Mouse (Mus musculus) forebrain, embryonic 15.5 days (tissue): ENCODE data around the gene Il3. TPM values are rescaled to one million over a fixed set of nuclear protein-coding genes. Genes with fewer than 3 reads are reported as not detected.

Experiments used
- ATAC-seq: fragments of 200-750 bp; cut with Nextera tagmentation; replicated peaks from 2 replicates; pipeline ENCODE4 v1.8.0; 2017; ENCODE audit warnings: mild to moderate bottlenecking, moderate TSS enrichment, moderate library complexity
- H3K27ac ChIP-seq: fragments of 300-500 bp; sonication (generic); replicated peaks from 2 replicates; pipeline ENCODE4 v1.5.1; 2015; ENCODE audit warnings: mild to moderate bottlenecking, inconsistent platforms
- H3K27me3 ChIP-seq: fragments of 300-500 bp; sonication (generic); 2 replicates; pipeline ENCODE4 v1.6.1; 2015; ENCODE audit warnings: inconsistent platforms
- H3K36me3 ChIP-seq: fragments of 300-500 bp; sonication (generic); 2 replicates; pipeline ENCODE4 v1.6.1; 2015; ENCODE audit warnings: mild to moderate bottlenecking, inconsistent platforms
- H3K4me1 ChIP-seq: fragments of 300-500 bp; sonication (generic); 2 replicates; pipeline ENCODE4 v1.6.1; 2015; ENCODE audit warnings: inconsistent platforms
- H3K4me2 ChIP-seq: fragments of 300-500 bp; sonication (generic); replicated peaks from 2 replicates; pipeline ENCODE4 v1.6.1; 2015; ENCODE audit warnings: mild to moderate bottlenecking, inconsistent platforms
- H3K4me3 ChIP-seq: fragments of 300-500 bp; sonication (generic); 2 replicates; pipeline ENCODE4 v1.5.1; 2015; ENCODE audit warnings: mild to moderate bottlenecking, inconsistent platforms
- H3K9ac ChIP-seq: fragments of 300-500 bp; sonication (generic); replicated peaks from 2 replicates; pipeline ENCODE4 v1.6.1; 2015; ENCODE audit warnings: mild to moderate bottlenecking, inconsistent platforms
- H3K9me3 ChIP-seq: fragments of 300-500 bp; sonication (generic); 2 replicates; pipeline ENCODE4 v1.6.1; 2016; ENCODE audit warnings: inconsistent platforms
- WGBS: fragments of 180-500 bp; shearing (Covaris S2); methylation state at CpG from one replicate; pipeline ENCODE4 v1.1.7; 2015; ENCODE audit warnings: mixed read lengths; 5-methylcytosine and 5-hydroxymethylcytosine counted together
- polyA plus RNA-seq: library from polyadenylated mRNA; unstranded; fragments of >200 nt; fragmentation: Nextera tagmentation; extraction: Ambion mirVana; gene quantifications from 2 replicates; pipeline ENCODE4 v1.2.1, GENCODE M21; 2015

The Il3 gene
- polyA plus RNA-seq, 1 experiment from 2014 or later = not detected

- Histone ChIP-seq H3K36me3 (no peaks in the 10 kb centered on the region), H3K9me3 (no peaks in the 10 kb centered on the region; the same call in 1 of the 2 replicates), H3K4me2 (no peak overlapping the region), H3K27ac (no peak overlapping the region), H3K4me3 (no peak overlapping the region), H3K4me1 (no peaks in the 10 kb centered on the region), H3K9ac (no peak overlapping the region), H3K27me3 (no peaks in the 10 kb centered on the region)
- WGBS = 53% methylated on average over 2 of the region's 2 CpGs
- no peak for ATAC-seq
These were observed 2.5 kb downstream of the Il3 start for GRCm38 (mm10) chr11:54264542-54264941.

- Histone ChIP-seq H3K9me3 (no peaks in the 10 kb centered on the region; the same call in 1 of the 2 replicates), H3K4me2 (no peak overlapping the region), H3K4me3 (no peak overlapping the region), H3K36me3 (no peaks in the 10 kb centered on the region), H3K9ac (no peak overlapping the region), H3K27ac (no peak overlapping the region), H3K27me3 (no peaks in the 10 kb centered on the region), H3K4me1 (no peaks in the 10 kb centered on the region)
- no peak for ATAC-seq
- 11% methylated on average over 1 of the region's 1 CpGs for WGBS
These were observed 3.6 kb downstream of the Il3 start for GRCm38 (mm10) chr11:54263405-54264031.

GRCm38 (mm10) chr11:54256624-54257376 lies 10.3 kb downstream of the Il3 start:
- Histone ChIP-seq H3K4me1 (no peaks in the 10 kb centered on the region), H3K27me3 (no peaks in the 10 kb centered on the region), H3K9me3 (no peaks in the 10 kb centered on the region; the same call in 1 of the 2 replicates), H3K36me3 (no peaks in the 10 kb centered on the region), H3K4me2 (no peak overlapping the region), H3K27ac (no peak overlapping the region), H3K4me3 (no peak overlapping the region), H3K9ac (no peak overlapping the region)
- WGBS = 28% methylated on average over 3 of the region's 3 CpGs
- ATAC-seq = no peak

- Histone ChIP-seq H3K36me3 (no peaks in the 10 kb centered on the region), H3K4me2 (no peak overlapping the region), H3K27me3 (no peaks in the 10 kb centered on the region), H3K9ac (no peak overlapping the region), H3K9me3 (no peaks in the 10 kb centered on the region), H3K4me1 (no peaks in the 10 kb centered on the region), H3K4me3 (no peak overlapping the region), H3K27ac (no peak overlapping the region)
- ATAC-seq = no peak
- WGBS = 77% methylated on average over 4 of the region's 4 CpGs
These were observed 13.0 kb downstream of the Il3 start for GRCm38 (mm10) chr11:54254114-54254513.

GRCm38 (mm10) chr11:54250575-54250974 lies 16.5 kb downstream of the Il3 start:
- no peaks in the 10 kb centered on the region for H3K36me3 ChIP-seq
- H3K27ac ChIP-seq = no peak overlapping the region
- no peaks in the 10 kb centered on the region for H3K9me3 ChIP-seq
- H3K4me2 ChIP-seq = no peak overlapping the region
- H3K9ac ChIP-seq = no peak overlapping the region
- WGBS = 89% methylated on average over 11 of the region's 11 CpGs
- no peaks in the 10 kb centered on the region for H3K27me3 ChIP-seq
- ATAC-seq = no peak
- no peaks in the 10 kb centered on the region for H3K4me1 ChIP-seq
- H3K4me3 ChIP-seq = no peak overlapping the region

GRCm38 (mm10) chr11:54249748-54250147 lies 17.3 kb downstream of the Il3 start:
- Histone ChIP-seq H3K27ac (no peak overlapping the region), H3K36me3 (no peaks in the 10 kb centered on the region), H3K9me3 (no peaks in the 10 kb centered on the region), H3K9ac (no peak overlapping the region), H3K4me1 (no peaks in the 10 kb centered on the region), H3K4me3 (no peak overlapping the region), H3K27me3 (no peaks in the 10 kb centered on the region), H3K4me2 (no peak overlapping the region)
- ATAC-seq = no peak
- 81% methylated on average over 3 of the region's 3 CpGs for WGBS

- H3K4me1 ChIP-seq = no peaks in the 10 kb centered on the region
- H3K27me3 ChIP-seq = no peaks in the 10 kb centered on the region
- no peaks in the 10 kb centered on the region for H3K36me3 ChIP-seq
- no peak for ATAC-seq
- no peak within 1 kb of the TSS for H3K4me2 ChIP-seq
- no peak within 1 kb of the TSS for H3K9ac ChIP-seq
- WGBS = 57% methylated on average over 11 of the region's 11 CpGs
- no peak within 1 kb of the TSS for H3K4me3 ChIP-seq
- H3K9me3 ChIP-seq = no peaks in the 10 kb centered on the region
- no peak within 1 kb of the TSS for H3K27ac ChIP-seq
These were observed 17.9 kb downstream of the Il3 start, which contains the start of gene Csf2 for GRCm38 (mm10) chr11:54248940-54249717. Csf2 (minus strand) TSS chr11:54249667.

- H3K9me3 ChIP-seq = no peaks in the 10 kb centered on the region
- WGBS = 80% methylated on average over 10 of the region's 10 CpGs
- no peak for ATAC-seq
These were observed 19.7 kb downstream of the Il3 start for GRCm38 (mm10) chr11:54247251-54247950.

GRCm38 (mm10) chr11:54244465-54244864 lies 22.6 kb downstream of the Il3 start:
- H3K36me3 ChIP-seq = no peaks in the 10 kb centered on the region
- no peaks in the 10 kb centered on the region for H3K4me1 ChIP-seq
- H3K27ac ChIP-seq = no peak overlapping the region
- no peak overlapping the region for H3K4me2 ChIP-seq
- ATAC-seq = no peak
- 74% methylated on average over 6 of the region's 6 CpGs for WGBS
- no peaks in the 10 kb centered on the region for H3K9me3 ChIP-seq
- H3K27me3 ChIP-seq = no peaks in the 10 kb centered on the region
- no peak overlapping the region for H3K4me3 ChIP-seq
- no peak overlapping the region for H3K9ac ChIP-seq

More at GRCm38 (mm10) chr11:54247251-54247950, 19.7 kb downstream of the Il3 start:
- H3K27ac ChIP-seq = no peak overlapping the region
- H3K36me3 ChIP-seq = no peaks in the 10 kb centered on the region
- no peak overlapping the region for H3K4me3 ChIP-seq
- H3K9ac ChIP-seq = no peak overlapping the region
- no peaks in the 10 kb centered on the region for H3K27me3 ChIP-seq
- H3K4me1 ChIP-seq = no peaks in the 10 kb centered on the region
- H3K4me2 ChIP-seq = no peak overlapping the region

- ATAC-seq = no peak
- Histone ChIP-seq H3K4me1 (no peaks in the 10 kb centered on the region), H3K4me2 (no peak overlapping the region), H3K27ac (no peak overlapping the region), H3K27me3 (no peaks in the 10 kb centered on the region), H3K4me3 (no peak overlapping the region), H3K36me3 (no peaks in the 10 kb centered on the region), H3K9ac (no peak overlapping the region), H3K9me3 (no peaks in the 10 kb centered on the region)
- WGBS = 94% methylated on average over 3 of the region's 3 CpGs
These were observed 24.6 kb downstream of the Il3 start for GRCm38 (mm10) chr11:54242494-54242893.

- H3K4me2 ChIP-seq = no peak overlapping the region
- no peak overlapping the region for H3K9ac ChIP-seq
- 74% methylated on average over 2 of the region's 2 CpGs for WGBS
- no peaks in the 10 kb centered on the region for H3K27me3 ChIP-seq
- no peak overlapping the region for H3K4me3 ChIP-seq
- ATAC-seq = no peak
- H3K27ac ChIP-seq = no peak overlapping the region
- H3K4me1 ChIP-seq = no peaks in the 10 kb centered on the region
- H3K9me3 ChIP-seq = no peaks in the 10 kb centered on the region
- no peaks in the 10 kb centered on the region for H3K36me3 ChIP-seq
These were observed 30.1 kb downstream of the Il3 start for GRCm38 (mm10) chr11:54236939-54237338.

- no peaks in the 10 kb centered on the region for H3K27me3 ChIP-seq
These were observed 39.6 kb downstream of the Il3 start for GRCm38 (mm10) chr11:54227478-54227877.

More at GRCm38 (mm10) chr11:54227478-54227877, 39.6 kb downstream of the Il3 start:
- H3K4me3 ChIP-seq = no peak overlapping the region
- 92% methylated on average over 2 of the region's 2 CpGs for WGBS
- H3K9ac ChIP-seq = no peak overlapping the region
- no peak overlapping the region for H3K27ac ChIP-seq
- no peaks in the 10 kb centered on the region for H3K9me3 ChIP-seq
- no peaks in the 10 kb centered on the region for H3K36me3 ChIP-seq
- no peak for ATAC-seq
- H3K4me1 ChIP-seq = no peaks in the 10 kb centered on the region
- H3K4me2 ChIP-seq = no peak overlapping the region
